Mouse (Mus musculus) MEL (cell line): ENCODE data around the gene Slfn5.

Source experiments
- CHD1 ChIP-seq: IDR thresholded peaks from 2 replicates; pipeline ENCODE4 v1.6.1; 2012; ENCODE audit warnings: low read depth, mild to moderate bottlenecking, inconsistent platforms, low read length, improper control_type of control experiment
- CTCF ChIP-seq, 3 experiments: IDR thresholded peaks in 2 of 3; conservative IDR thresholded peaks in 1 of 3; 2 replicates each; pipeline ENCODE4 v1.5.1; 2011 to 2012; ENCODE audit warnings: low read length in 3 of 3, low read depth in 2 of 3, mild to moderate bottlenecking in 2 of 3, improper control_type of control experiment in 1 of 3, inconsistent platforms in 1 of 3, mixed read lengths in 1 of 3, moderate library complexity in 1 of 3; ENCODE audit not compliant: control insufficient read depth in 1 of 3, insufficient read depth in 1 of 3, poor library complexity in 1 of 3, severe bottlenecking in 1 of 3
- GATA1 ChIP-seq: IDR thresholded peaks from 2 replicates; pipeline ENCODE4 v1.6.1; 2011; ENCODE audit warnings: low read depth, low read length, improper control_type of control experiment
- MYC ChIP-seq: IDR thresholded peaks from 2 replicates; pipeline ENCODE4 v1.6.1; 2011; ENCODE audit warnings: low read depth, mild to moderate bottlenecking, low read length, improper control_type of control experiment, moderate library complexity
- NELFE ChIP-seq: IDR thresholded peaks from 2 replicates; pipeline ENCODE4 v1.6.1; 2011; ENCODE audit warnings: low read depth, low read length, improper control_type of control experiment
- NRF1 ChIP-seq: IDR thresholded peaks from 2 replicates; pipeline ENCODE4 v1.6.1; 2014; ENCODE audit warnings: low read depth, mild to moderate bottlenecking, inconsistent platforms, low read length, improper control_type of control experiment, moderate library complexity; ENCODE audit not compliant: poor library complexity, insufficient read depth, severe bottlenecking
- POLR2A ChIP-seq, 2 experiments: IDR thresholded peaks; 2 replicates each; pipeline ENCODE4 v1.6.1; 2011 to 2012; ENCODE audit warnings: low read length in 2 of 2, mild to moderate bottlenecking in 2 of 2, control low read depth in 1 of 2, improper control_type of control experiment in 1 of 2, low read depth in 1 of 2, moderate library complexity in 1 of 2; ENCODE audit not compliant: control insufficient read depth in 1 of 2, insufficient read depth in 1 of 2, poor library complexity in 1 of 2
- RAD21 ChIP-seq: IDR thresholded peaks from 2 replicates; pipeline ENCODE4 v1.6.1; 2011; ENCODE audit warnings: mild to moderate bottlenecking, low read depth, low read length, improper control_type of control experiment
- SMC3 ChIP-seq: IDR thresholded peaks from 2 replicates; pipeline ENCODE4 v1.6.1; 2011; ENCODE audit warnings: low read depth, low read length, improper control_type of control experiment
- ZKSCAN1 ChIP-seq: IDR thresholded peaks from 2 replicates; pipeline ENCODE4 v1.6.1; 2012; ENCODE audit warnings: low read depth, mild to moderate bottlenecking, inconsistent platforms, low read length, improper control_type of control experiment, moderate library complexity
- ZNF384 ChIP-seq: IDR thresholded peaks from 2 replicates; pipeline ENCODE4 v1.6.1; 2012; ENCODE audit warnings: low read depth, mild to moderate bottlenecking, inconsistent platforms, low read length, improper control_type of control experiment

GRCm38 (mm10) chr11:82950736-82951481, at the start of gene Slfn5:
- no peak for TF ChIP-seq ZNF384
- no peak for TF ChIP-seq SMC3
- no peak for TF ChIP-seq CTCF (IDR thresholded peaks at IDR 0.05 in 2 of 3, conservative IDR thresholded peaks at IDR 0.05 in 1 of 3; ENCODE audit: control insufficient read depth in 1 of 3, insufficient read depth in 1 of 3, low read depth in 2 of 3, low read length in 3 of 3, poor library complexity in 1 of 3, severe bottlenecking in 1 of 3)
- TF ChIP-seq NRF1: no peak
- TF ChIP-seq NELFE: no peak
- no peak for TF ChIP-seq GATA1
- TF ChIP-seq MYC: no peak
- no peak for TF ChIP-seq CHD1
- TF ChIP-seq RAD21: no peak
- TF ChIP-seq ZKSCAN1: no peak
- no peak for TF ChIP-seq POLR2A (IDR thresholded peaks at IDR 0.05; ENCODE audit: control insufficient read depth in 1 of 2, insufficient read depth in 1 of 2, low read depth in 1 of 2, low read length in 2 of 2, poor library complexity in 1 of 2)
